Mouse (Mus musculus): ENCODE results near the gene Phospho1.

- TF ChIP-seq CTCF (conservative IDR thresholded peaks at IDR 0.05; ENCODE audit: low read length) (no peak), POU5F1 (IDR thresholded peaks at IDR 0.05; ENCODE audit: borderline replicate concordance, low read length) (no peak)
Observed at GRCm38 (mm10) chr11:95824071-95824876, at the start of gene Phospho1.

Measured in E14TG2a.4 (cell line).